Mouse (Mus musculus) embryonic fibroblast, embryonic 13.5 days (primary cell): ENCODE results near the gene Capn11. TPM values are rescaled to one million over a fixed set of nuclear protein-coding genes. Genes with fewer than 3 reads are reported as not detected.

Source experiments
- H3K27ac ChIP-seq: 2 replicates; pipeline ENCODE4 v1.5.1; 2012; ENCODE audit warnings: low read length, control low read depth, inconsistent platforms; ENCODE audit not compliant: insufficient read depth
- H3K4me1 ChIP-seq: 2 replicates; pipeline ENCODE4 v1.6.1; 2011; ENCODE audit warnings: low read length; ENCODE audit not compliant: control insufficient read depth, insufficient read depth
- H3K4me3 ChIP-seq: 2 replicates; pipeline ENCODE4 v1.5.1; 2011; ENCODE audit warnings: mild to moderate bottlenecking, control low read depth, low read length; ENCODE audit not compliant: insufficient read depth
- CTCF ChIP-seq: IDR thresholded peaks from 2 replicates; pipeline ENCODE4 v1.5.1; 2011; ENCODE audit warnings: mild to moderate bottlenecking, control low read depth, low read length, moderate library complexity, borderline replicate concordance; ENCODE audit not compliant: insufficient read depth
- POLR2A ChIP-seq: IDR thresholded peaks from 2 replicates; pipeline ENCODE4 v1.6.1; 2011; ENCODE audit warnings: low read depth, mild to moderate bottlenecking, control low read depth, low read length, moderate library complexity
- polyA plus RNA-seq: library from polyadenylated mRNA; stranded (reverse); fragments of >200 nt; gene quantifications from 2 replicates; pipeline ENCODE4 v1.2.4, GENCODE M21; 2011; ENCODE audit warnings: low read depth; ENCODE audit not compliant: missing spikeins, insufficient read length

The Capn11 gene
- polyA plus RNA-seq, 1 experiment = not detected

DNA sequence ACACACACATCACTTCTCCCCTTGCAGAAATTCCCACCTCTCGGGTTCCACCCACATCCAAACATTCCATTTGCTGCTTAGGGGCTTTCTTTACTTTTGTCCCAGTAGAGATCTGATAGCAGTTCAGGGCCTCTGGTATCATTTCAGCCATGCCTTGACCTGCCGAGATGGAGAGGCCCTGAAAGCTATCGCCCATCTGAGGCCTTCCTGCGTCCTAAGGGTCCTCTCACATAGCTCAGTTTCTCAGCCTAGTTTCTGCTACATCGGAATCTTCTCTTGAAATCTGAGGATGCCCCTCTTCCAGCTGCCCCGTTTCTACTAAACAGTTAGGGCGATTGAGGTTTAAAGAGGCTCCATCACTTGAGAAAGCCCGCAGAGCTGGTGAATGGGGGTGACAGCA lies 64.9 kb downstream of the Capn11 start:
- Histone ChIP-seq H3K4me3 (peak overlapping the region; percentile 41), H3K4me1 (peaks cover 4% of the 10 kb centered on the region; the same call in 1 of the 2 replicates), H3K27ac (no peak overlapping the region)
- no peak for TF ChIP-seq POLR2A
- no peak for TF ChIP-seq CTCF

GRCm38 (mm10) chr17:45593479-45593878 lies 65.6 kb downstream of the Capn11 start:
- H3K4me1 ChIP-seq = peaks cover 4% of the 10 kb centered on the region; the same call in 1 of the 2 replicates
- TF ChIP-seq POLR2A (no peak), CTCF (no peak)
- no peak overlapping the region for H3K27ac ChIP-seq
- no peak overlapping the region; the same call in 1 of the 2 replicates for H3K4me3 ChIP-seq

GRCm38 (mm10) chr17:45592606-45593431 lies 66.3 kb downstream of the Capn11 start:
- peaks cover 4% of the 10 kb centered on the region; the same call in 1 of the 2 replicates for H3K4me1 ChIP-seq
- no peak overlapping the region for H3K27ac ChIP-seq
- H3K4me3 ChIP-seq = no peak overlapping the region
- TF ChIP-seq POLR2A (no peak), CTCF (no peak)

- no peak for TF ChIP-seq CTCF
- TF ChIP-seq POLR2A = no peak
- Histone ChIP-seq H3K4me3 (no peak overlapping the region), H3K4me1 (peaks cover 4% of the 10 kb centered on the region; the same call in 1 of the 2 replicates), H3K27ac (no peak overlapping the region)
Observed at GRCm38 (mm10) chr17:45591701-45592605, 67.2 kb downstream of the Capn11 start.

GRCm38 (mm10) chr17:45590410-45590809 lies 68.7 kb downstream of the Capn11 start:
- no peaks in the 10 kb centered on the region; the same call in 1 of the 2 replicates for H3K4me1 ChIP-seq
- no peak overlapping the region for H3K4me3 ChIP-seq
- H3K27ac ChIP-seq = no peak overlapping the region
- TF ChIP-seq POLR2A = no peak
- TF ChIP-seq CTCF = no peak

DNA sequence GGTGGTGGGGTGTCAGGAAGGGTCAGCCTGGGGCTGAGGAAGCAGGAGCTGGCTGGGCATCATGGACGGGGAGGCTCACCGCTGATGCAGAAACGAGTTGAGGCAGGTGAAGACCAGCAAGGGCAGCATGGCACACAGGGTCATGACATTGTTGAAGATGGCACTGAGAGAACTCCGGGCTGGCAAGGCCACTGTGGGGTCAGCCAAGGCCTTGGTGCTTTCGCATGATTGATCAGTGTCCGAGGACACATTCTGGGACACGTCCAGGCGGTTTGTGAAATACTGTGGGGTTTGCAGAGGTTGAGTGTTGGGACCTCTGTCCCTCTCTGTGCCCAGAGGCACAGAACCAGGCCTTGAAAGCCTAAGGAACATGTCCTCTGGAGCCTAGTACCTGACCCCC lies 69.3 kb downstream of the Capn11 start:
- no peak for TF ChIP-seq CTCF
- TF ChIP-seq POLR2A = no peak
- Histone ChIP-seq H3K27ac (no peak overlapping the region), H3K4me3 (no peak overlapping the region), H3K4me1 (peaks cover under 1% of the 10 kb centered on the region; the same call in 1 of the 2 replicates)

- H3K4me1 ChIP-seq = peaks cover 4% of the 10 kb centered on the region
- no peak overlapping the region for H3K27ac ChIP-seq
- TF ChIP-seq POLR2A = no peak
- TF ChIP-seq CTCF = no peak
- no peak overlapping the region for H3K4me3 ChIP-seq
Observed at GRCm38 (mm10) chr17:45589236-45589635, 69.9 kb downstream of the Capn11 start.

GRCm38 (mm10) chr17:45588370-45588769 lies 70.8 kb downstream of the Capn11 start:
- TF ChIP-seq CTCF = no peak
- no peak for TF ChIP-seq POLR2A
- H3K27ac ChIP-seq = no peak overlapping the region
- peaks cover 5% of the 10 kb centered on the region for H3K4me1 ChIP-seq
- H3K4me3 ChIP-seq = no peak overlapping the region

GRCm38 (mm10) chr17:45586449-45586837 lies 72.7 kb downstream of the Capn11 start:
- no peak for TF ChIP-seq CTCF
- no peak for TF ChIP-seq POLR2A
- H3K4me1 ChIP-seq = peaks cover 5% of the 10 kb centered on the region
- no peak overlapping the region for H3K4me3 ChIP-seq
- no peak overlapping the region for H3K27ac ChIP-seq
